Mouse (Mus musculus): ENCODE measurements at regions not wholly inside any gene's neighbourhood (a gene's known extent, or its start where the extent isn't known, plus 50 kb on each side); places are given as distances from the start of the nearest gene placed in this dataset.

GRCm38 (mm10) chr7:137684826-137685225, 247.4 kb downstream of the Glrx3 start:
- no peak for DNase-seq (ENCODE audit: low read depth, low spot score)
- Histone ChIP-seq H3K4me1 (ENCODE audit: control insufficient read depth in 1 of 2, insufficient read depth in 2 of 2, low read length in 2 of 2) (no peaks in the 10 kb centered on the region), H3K79me2 (ENCODE audit: control insufficient read depth, insufficient read depth, low read length, poor library complexity) (no peaks in the 10 kb centered on the region), H3K27ac (ENCODE audit: control insufficient read depth, low read depth, low read length) (no peak overlapping the region), H3K4me3 (ENCODE audit: control insufficient read depth in 1 of 2, insufficient read depth in 1 of 2, low read depth in 2 of 2, low read length in 2 of 2) (no peak overlapping the region), H3K36me3 (ENCODE audit: control insufficient read depth in 1 of 2, insufficient read depth in 2 of 2, low read length in 2 of 2) (no peaks in the 10 kb centered on the region), H3K9ac (ENCODE audit: control insufficient read depth, low read depth, low read length, poor library complexity, severe bottlenecking) (no peak overlapping the region), H3K9me3 (replicated peaks; ENCODE audit: insufficient read depth, low read length) (no peaks in the 10 kb centered on the region), H3K27me3 (ENCODE audit: control insufficient read depth in 1 of 2, insufficient read depth in 2 of 2, low read length in 2 of 2) (no peaks in the 10 kb centered on the region)
- TF ChIP-seq USF1 (IDR thresholded peaks at IDR 0.05; ENCODE audit: low read depth, low read length): no peak
- no peak for TF ChIP-seq ETS1 (IDR thresholded peaks at IDR 0.05; ENCODE audit: low read depth, low read length)
- TF ChIP-seq SIN3A (IDR thresholded peaks at IDR 0.05; ENCODE audit: low read length): no peak
- TF ChIP-seq USF2 (IDR thresholded peaks at IDR 0.05; ENCODE audit: borderline replicate concordance in 1 of 2, insufficient read depth in 1 of 2, low read depth in 1 of 2, low read length in 2 of 2): no peak
- no peak for TF ChIP-seq MYB (IDR thresholded peaks at IDR 0.05; ENCODE audit: low read depth, low read length)
- TF ChIP-seq ZKSCAN1 (IDR thresholded peaks at IDR 0.05; ENCODE audit: low read depth, low read length): no peak
- TF ChIP-seq GATA1 (IDR thresholded peaks at IDR 0.05; ENCODE audit: low read depth, low read length): no peak
- TF ChIP-seq ZMIZ1 (IDR thresholded peaks at IDR 0.05; ENCODE audit: low read depth, low read length): no peak
- no peak for TF ChIP-seq ZNF384 (IDR thresholded peaks at IDR 0.05; ENCODE audit: low read depth, low read length)
- no peak for TF ChIP-seq EP300 (IDR thresholded peaks at IDR 0.05; ENCODE audit: low read depth in 1 of 2, low read length in 2 of 2)
- TF ChIP-seq MYC (IDR thresholded peaks at IDR 0.05; ENCODE audit: low read depth, low read length): no peak
- no peak for TF ChIP-seq NELFE (IDR thresholded peaks at IDR 0.05; ENCODE audit: low read depth, low read length)
- TF ChIP-seq HCFC1 (IDR thresholded peaks at IDR 0.05; ENCODE audit: low read depth, low read length): no peak
- TF ChIP-seq ELF1 (IDR thresholded peaks at IDR 0.05; ENCODE audit: low read depth, low read length): no peak
- TF ChIP-seq E2F4 (IDR thresholded peaks at IDR 0.05; ENCODE audit: borderline replicate concordance, low read depth, low read length): no peak
- no peak for TF ChIP-seq CTCF (IDR thresholded peaks at IDR 0.05 in 2 of 3, conservative IDR thresholded peaks at IDR 0.05 in 1 of 3; ENCODE audit: control insufficient read depth in 1 of 3, insufficient read depth in 1 of 3, low read depth in 2 of 3, low read length in 3 of 3, poor library complexity in 1 of 3, severe bottlenecking in 1 of 3)
- TF ChIP-seq POLR2AphosphoS5 (IDR thresholded peaks at IDR 0.05; ENCODE audit: borderline replicate concordance, low read depth, low read length): no peak

DNA sequence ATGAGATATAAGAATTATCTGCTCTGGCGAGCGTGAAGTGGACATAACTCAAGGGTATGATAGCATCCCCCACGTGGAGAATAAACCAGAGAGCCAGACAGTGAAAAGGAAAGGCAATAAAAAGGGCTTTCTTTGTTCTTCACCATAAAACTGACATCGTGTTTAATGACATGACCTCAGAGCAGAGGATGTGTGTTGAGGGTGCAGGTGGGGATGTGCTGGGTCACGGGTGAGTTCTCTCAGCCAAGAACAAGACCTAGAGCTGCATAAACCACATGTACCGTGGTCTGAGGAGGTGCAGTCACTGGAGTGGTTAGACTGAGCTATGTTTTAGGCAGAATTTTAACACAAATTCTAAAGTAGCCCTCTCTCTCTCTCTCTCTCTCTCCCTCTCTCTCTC, 247.9 kb downstream of the Glrx3 start:
- Histone ChIP-seq H3K4me3 (ENCODE audit: control insufficient read depth in 1 of 2, insufficient read depth in 1 of 2, low read depth in 2 of 2, low read length in 2 of 2) (no peak overlapping the region), H3K9ac (ENCODE audit: control insufficient read depth, low read depth, low read length, poor library complexity, severe bottlenecking) (no peak overlapping the region), H3K27me3 (ENCODE audit: control insufficient read depth in 1 of 2, insufficient read depth in 2 of 2, low read length in 2 of 2) (no peaks in the 10 kb centered on the region), H3K4me1 (ENCODE audit: control insufficient read depth in 1 of 2, insufficient read depth in 2 of 2, low read length in 2 of 2) (no peaks in the 10 kb centered on the region), H3K36me3 (ENCODE audit: control insufficient read depth in 1 of 2, insufficient read depth in 2 of 2, low read length in 2 of 2) (no peaks in the 10 kb centered on the region), H3K79me2 (ENCODE audit: control insufficient read depth, insufficient read depth, low read length, poor library complexity) (no peaks in the 10 kb centered on the region), H3K27ac (ENCODE audit: control insufficient read depth, low read depth, low read length) (no peak overlapping the region), H3K9me3 (replicated peaks; ENCODE audit: insufficient read depth, low read length) (no peaks in the 10 kb centered on the region)
- no peak for DNase-seq (ENCODE audit: low read depth, low spot score)
- no peak for TF ChIP-seq CHD1 (IDR thresholded peaks at IDR 0.05; ENCODE audit: low read depth, low read length)
- no peak for TF ChIP-seq RCOR1 (IDR thresholded peaks at IDR 0.05; ENCODE audit: low read depth, low read length)
- TF ChIP-seq ZNF384 (IDR thresholded peaks at IDR 0.05; ENCODE audit: low read depth, low read length): no peak
- no peak for TF ChIP-seq HCFC1 (IDR thresholded peaks at IDR 0.05; ENCODE audit: low read depth, low read length)
- TF ChIP-seq EP300 (IDR thresholded peaks at IDR 0.05; ENCODE audit: low read depth in 1 of 2, low read length in 2 of 2): no peak
- TF ChIP-seq E2F4 (IDR thresholded peaks at IDR 0.05; ENCODE audit: borderline replicate concordance, low read depth, low read length): no peak
- no peak for TF ChIP-seq ETS1 (IDR thresholded peaks at IDR 0.05; ENCODE audit: low read depth, low read length)
- no peak for TF ChIP-seq NELFE (IDR thresholded peaks at IDR 0.05; ENCODE audit: low read depth, low read length)
- no peak for TF ChIP-seq BHLHE40 (IDR thresholded peaks at IDR 0.05; ENCODE audit: borderline replicate concordance, low read depth, low read length)
- TF ChIP-seq KAT2A (conservative IDR thresholded peaks at IDR 0.05; ENCODE audit: low read depth, low read length): no peak
- no peak for TF ChIP-seq CHD2 (IDR thresholded peaks at IDR 0.05; ENCODE audit: low read length)
- TF ChIP-seq ELF1 (IDR thresholded peaks at IDR 0.05; ENCODE audit: low read depth, low read length): no peak
